Mouse (Mus musculus): ENCODE data around the gene Atp8a2.

Atp8a2 gene

DNA sequence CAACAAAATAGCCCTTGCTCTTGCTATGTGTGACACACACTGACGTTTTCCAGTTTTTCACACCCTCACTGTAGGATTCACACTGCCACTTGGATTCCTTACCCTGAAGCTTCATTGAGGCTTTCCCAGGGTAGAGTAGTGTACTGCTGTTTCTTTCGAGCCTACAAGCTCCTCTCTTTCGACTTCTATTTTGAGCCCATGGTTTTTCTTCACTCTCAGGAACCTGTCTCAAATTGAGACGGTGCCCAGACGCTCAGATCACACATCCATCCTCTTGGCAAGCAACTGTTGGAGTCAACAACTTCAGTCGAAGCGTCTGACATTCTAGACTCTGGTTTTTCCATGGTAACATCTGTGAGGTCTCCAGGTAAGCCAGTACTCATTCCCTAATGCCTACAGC, at the start of gene Atp8a2:
Gene Atp8a2, minus strand, starts transcription at position 296 of the 400 bp plus-strand sequence.
- DNase-seq (ENCODE audit: low spot score): no peak

DNA sequence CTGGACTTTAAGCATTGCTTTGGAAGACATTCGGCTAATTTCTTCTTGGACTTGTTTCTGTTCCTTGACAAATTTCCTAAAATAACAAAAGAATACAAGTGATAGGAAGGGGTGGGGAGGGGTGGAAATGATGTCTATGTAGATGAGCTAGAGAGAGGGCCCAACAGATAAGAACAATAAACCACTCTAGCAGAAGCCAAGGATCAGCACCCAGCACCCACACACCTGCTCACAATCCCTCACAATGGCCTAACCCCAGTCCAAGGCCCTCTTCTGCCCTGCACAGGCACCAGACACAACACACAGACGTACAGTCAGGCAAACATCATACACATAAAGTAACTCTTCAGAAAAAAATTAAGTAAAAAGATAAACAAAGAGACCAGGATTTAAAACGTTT, 41.6 kb upstream of the Atp8a2 start:
- no peak for DNase-seq (ENCODE audit: low spot score)

- DNase-seq (ENCODE audit: low spot score): peak; percentile 66
Measured at GRCm38 (mm10) chr14:60219886-60220285, 22.9 kb upstream of the Atp8a2 start.

DNA sequence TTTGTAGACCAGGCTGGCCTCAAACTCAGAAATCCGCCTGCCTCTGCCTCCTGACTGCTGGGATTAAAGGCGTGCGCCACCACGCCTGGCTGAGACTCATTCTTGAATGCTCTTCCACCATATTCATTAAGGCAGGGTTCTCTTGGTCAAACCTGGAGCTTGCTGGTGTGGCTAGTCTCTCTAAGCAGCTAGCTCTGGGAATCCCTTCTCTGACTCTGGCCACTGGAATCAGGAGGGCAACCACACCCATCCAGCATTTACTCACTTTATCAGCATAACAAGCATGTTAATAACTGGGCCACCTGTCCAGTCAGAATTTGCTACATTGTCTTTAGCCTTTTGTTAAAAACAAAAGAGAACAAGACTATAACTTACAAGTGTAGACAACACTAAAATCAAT, 20.6 kb upstream of the Atp8a2 start:
- DNase-seq (ENCODE audit: low spot score): no peak

DNA sequence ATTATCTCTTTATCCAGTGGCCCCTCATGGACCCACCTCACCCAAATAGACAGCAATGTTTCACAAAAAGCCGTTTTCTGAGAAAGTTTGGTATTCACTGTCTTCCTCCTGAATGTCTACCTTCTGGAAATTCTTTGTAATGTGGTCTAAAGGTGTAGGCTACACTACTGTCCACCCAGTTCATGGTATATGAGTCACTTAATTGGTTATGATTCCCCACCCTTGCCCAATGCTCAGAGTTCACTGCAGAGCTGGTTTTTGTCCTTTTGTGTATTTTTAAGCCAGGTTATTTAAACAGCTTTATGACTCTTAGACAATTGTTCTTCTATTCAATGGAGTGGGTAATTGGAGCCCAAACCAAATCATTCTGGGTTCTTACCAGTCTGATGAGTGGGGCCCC, 19.1 kb upstream of the Atp8a2 start:
- no peak for DNase-seq (ENCODE audit: low spot score)

DNA sequence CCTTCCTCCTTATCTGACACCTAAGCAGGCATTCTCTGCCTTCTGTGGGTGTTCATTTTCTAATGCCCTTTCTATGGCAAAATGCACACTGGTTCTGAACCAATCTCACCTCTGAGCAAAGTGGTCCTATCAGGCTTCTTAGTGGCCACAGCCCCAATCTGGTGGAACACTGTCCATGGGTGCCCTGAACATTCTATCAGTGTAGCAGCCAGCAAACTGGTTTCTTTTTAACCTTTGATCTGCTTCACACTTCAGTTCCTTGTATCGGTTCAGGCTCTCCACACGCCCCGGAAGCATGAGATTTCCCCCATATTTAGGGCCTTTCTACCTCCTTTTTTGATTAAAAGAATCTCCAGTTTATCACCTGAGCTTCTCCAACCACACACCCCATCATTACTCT, 18.0 kb upstream of the Atp8a2 start:
- no peak for DNase-seq (ENCODE audit: low spot score)

DNA sequence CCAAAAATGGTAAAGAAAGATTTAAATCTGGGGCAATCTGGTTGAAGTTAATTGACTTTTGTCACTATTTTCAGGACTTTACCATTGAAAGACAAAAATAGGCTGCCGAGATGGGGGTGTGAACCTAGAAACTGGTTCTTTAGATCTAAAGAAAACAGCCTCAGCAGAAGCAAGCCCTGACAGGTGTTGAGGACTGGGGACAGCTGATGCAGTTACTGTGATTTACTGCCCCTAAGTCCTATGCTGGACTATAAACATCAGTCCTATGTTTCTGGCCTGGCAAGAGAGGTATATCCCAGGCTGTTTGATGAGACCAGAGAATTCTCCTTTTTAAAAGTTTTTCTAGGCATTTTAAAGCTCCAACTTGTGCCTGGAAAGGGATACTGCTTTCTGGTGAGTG, 17.1 kb upstream of the Atp8a2 start:
- no peak for DNase-seq (ENCODE audit: low spot score)

DNA sequence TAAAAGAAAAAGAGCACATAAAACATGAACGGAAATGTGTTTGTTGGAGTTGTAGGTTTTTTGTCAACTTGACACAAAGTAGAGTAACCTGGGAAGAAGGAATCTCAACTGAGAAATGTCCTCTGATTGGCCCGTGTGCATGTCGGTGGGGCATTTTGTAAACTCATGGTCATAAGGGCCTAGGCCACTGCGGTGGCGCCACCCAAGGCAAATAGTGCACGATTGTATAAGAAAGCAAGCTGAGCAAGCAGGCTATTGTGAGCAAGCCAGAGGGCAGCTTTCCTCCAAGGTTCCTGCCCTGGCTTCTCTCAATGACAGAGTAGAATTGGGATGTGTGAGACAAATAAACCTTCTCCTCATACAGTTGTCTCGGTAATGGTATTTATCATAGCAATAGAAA, 12.2 kb upstream of the Atp8a2 start:
- DNase-seq (ENCODE audit: low spot score): no peak

DNA sequence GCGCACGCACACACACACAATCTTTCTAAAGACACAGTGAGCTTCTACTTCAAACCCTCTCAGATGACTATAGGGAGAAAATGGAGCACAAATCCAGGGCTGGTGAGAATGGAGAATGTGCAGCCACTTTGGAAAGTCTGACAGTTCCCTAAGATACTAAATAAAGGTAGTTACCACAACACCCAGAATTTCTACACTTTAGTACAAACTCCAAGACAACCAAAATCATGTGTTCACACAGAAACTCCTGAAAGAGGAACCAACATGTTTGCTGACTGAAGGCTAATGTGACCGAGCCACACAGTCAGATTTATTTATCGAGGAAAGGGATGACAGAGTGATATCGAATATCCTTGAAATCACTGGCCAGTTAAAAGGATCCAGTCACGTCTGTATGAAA, 8.0 kb upstream of the Atp8a2 start:
- no peak for DNase-seq (ENCODE audit: low spot score)

DNA sequence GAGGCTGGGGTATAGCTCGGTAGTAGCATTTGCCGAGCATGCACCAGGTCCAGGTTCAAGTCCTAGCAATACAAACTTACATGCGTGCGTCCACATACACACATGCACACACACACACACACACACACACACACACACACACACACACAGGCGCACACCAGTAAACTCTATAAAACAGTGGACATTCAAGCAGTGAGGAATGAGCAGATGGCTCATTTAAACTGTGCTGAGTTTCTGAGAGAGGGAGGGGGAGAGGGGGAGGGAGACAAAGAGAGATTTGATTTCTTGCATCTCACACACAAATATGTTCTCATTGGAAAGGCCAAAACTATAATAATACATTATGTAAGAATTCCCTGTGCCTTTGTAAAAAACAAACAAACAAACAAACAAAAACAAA, 980 bp downstream of the Atp8a2 start:
- no peak for DNase-seq (ENCODE audit: low spot score)

GRCm38 (mm10) chr14:60194606-60195005, 2.4 kb downstream of the Atp8a2 start:
- DNase-seq (ENCODE audit: low spot score): no peak

DNA sequence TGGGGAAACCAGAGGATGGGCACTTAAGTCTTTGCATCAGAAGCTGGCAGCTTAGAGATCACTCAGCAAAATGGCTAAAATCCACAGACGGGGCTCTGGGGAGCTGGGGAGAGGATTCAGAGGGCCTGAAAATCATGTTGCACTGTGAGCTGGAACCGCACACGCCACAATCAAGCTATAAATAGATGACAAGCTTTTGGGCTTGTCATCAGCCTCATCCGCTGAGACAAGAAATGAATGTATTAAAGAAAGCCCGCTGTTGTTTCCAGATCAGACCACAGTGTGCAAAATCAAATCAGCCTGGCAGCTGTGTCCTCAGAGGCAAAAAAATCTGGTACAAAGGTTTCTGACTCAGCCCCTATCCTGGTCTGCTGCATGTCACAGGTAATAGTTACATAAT, 7.2 kb downstream of the Atp8a2 start:
- DNase-seq (ENCODE audit: low spot score): no peak

DNA sequence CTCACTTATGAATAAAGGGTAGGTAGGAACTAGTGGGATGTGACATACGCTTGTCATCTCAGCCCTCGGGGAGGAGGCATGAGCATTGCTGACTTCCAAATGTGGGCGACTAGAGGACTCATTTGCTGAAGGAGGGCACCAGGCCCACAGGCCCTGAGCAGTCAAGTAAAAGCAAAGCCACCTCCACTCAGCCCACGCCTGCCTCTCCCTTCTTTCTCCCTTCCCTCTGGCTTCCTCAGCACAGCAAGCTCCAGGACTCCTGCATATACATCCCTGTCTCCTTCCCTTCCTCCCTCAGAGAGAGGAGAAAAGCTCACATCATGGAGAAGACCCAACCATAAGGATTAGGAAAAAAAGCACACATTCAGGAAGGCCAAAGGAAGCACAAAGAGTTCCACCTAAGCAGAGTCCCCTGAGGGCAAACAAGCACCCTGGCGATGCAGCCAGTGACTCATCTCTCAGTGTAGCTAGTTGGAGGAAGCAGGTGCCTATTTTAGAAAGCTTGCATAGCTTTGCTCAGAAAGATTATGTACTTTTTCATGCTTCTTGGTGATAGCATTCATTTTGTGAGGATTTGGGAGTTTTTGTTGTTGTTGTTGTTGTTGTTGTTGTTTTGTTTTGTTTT, 8.7 kb downstream of the Atp8a2 start:
- no peak for DNase-seq (ENCODE audit: low spot score)

- no peak for DNase-seq (ENCODE audit: low spot score)
Measured at GRCm38 (mm10) chr14:60181306-60181705, 15.7 kb downstream of the Atp8a2 start.

DNA sequence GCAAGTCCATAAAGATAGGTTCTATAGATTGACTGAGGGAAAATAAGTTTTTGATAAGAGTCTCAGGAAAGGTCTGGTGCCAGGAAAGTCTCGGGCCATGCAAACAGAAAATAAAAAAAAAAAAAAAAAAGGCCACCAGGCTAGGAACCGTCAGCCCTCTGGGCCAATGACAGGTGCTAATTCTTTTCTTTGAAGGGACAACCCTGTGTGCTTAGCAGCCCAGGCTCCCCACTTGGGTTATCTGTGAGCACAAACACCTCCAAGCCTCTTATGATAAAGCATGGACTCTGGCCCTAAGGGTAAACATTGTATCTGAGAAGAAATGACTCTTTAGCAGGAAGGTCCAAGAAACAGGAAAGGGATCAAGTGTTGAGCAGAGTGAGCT, 18.4 kb downstream of the Atp8a2 start:
- DNase-seq (ENCODE audit: low spot score): no peak

- peak; percentile 37 for DNase-seq (ENCODE audit: low spot score)
Measured at GRCm38 (mm10) chr14:60177614-60178570, 19.1 kb downstream of the Atp8a2 start.

- peak; percentile 76 for DNase-seq (ENCODE audit: low spot score)
Measured at GRCm38 (mm10) chr14:60176891-60177613, 19.9 kb downstream of the Atp8a2 start.

DNA sequence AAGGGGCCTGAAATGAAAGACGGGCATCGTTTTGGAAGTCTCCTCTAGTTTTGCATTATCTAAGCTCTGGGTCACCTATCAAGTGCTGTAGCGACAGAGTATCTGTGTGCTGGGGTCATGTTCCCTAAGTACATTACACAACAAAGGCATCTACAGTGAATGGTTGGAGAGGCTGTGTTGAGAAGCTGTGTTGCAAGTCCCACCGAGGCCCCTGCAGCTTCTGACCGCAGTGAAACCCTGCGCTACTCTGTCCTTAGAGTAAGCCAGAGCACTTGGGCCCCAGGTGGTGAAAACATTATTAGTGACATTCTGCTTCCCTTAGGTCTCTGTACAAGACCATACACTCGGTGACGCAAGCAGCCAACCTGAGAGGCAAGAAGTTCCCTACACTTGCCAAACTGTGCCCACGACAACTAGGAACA, 20.5 kb downstream of the Atp8a2 start:
- no peak for DNase-seq (ENCODE audit: low spot score)

GRCm38 (mm10) chr14:60172286-60173055, 24.5 kb downstream of the Atp8a2 start:
- no peak for DNase-seq (ENCODE audit: low spot score)

DNA sequence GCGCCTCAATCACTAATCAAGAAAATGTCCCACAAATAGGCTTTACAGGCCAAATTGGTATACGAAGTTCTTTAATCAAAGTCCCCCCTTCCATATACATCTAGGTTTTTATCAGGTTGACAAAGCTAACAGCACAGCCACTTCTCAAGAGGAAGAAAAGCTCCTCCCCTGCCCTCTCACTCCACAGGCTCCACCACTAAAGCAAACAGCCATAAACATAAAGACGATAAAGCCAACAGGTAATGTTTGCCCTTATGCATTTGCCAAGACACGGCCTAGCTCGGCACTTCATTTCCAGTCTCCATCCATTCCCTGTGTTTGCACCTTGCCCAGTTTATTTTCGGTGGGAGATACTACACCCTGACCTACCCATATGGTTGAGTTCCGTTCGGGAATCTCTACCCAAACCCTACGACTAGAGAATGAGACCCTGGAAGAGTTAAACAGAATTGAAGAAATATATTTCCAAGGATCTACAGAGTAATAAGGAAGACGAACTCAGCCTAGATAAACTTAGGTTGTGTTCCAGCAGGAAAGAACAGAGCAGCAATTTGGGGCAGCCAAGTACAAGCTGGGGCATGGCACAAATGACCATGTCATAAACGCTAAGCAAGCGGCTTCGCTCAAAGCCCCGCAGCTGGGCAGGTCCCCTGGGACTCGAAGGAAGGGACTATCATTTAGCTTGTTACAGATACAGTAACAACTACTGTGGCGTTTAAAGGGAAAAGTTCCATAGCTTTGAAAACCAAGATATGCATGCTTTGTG, 26.0 kb downstream of the Atp8a2 start:
- no peak for DNase-seq (ENCODE audit: low spot score)

GRCm38 (mm10) chr14:60163367-60163766, 33.6 kb downstream of the Atp8a2 start:
- no peak for DNase-seq (ENCODE audit: low spot score)
